Mouse (Mus musculus): ENCODE measurements around the gene Dusp6. TPM values are rescaled to one million over a fixed set of nuclear protein-coding genes. Genes with fewer than 3 reads are reported as not detected.
A peak's percentile ranks its signal among the peaks of the same experiment; 100 is the strongest.

Dusp6 gene
- polyA plus RNA-seq, 1 experiment from 2014 or later = 40.7 TPM

DNA sequence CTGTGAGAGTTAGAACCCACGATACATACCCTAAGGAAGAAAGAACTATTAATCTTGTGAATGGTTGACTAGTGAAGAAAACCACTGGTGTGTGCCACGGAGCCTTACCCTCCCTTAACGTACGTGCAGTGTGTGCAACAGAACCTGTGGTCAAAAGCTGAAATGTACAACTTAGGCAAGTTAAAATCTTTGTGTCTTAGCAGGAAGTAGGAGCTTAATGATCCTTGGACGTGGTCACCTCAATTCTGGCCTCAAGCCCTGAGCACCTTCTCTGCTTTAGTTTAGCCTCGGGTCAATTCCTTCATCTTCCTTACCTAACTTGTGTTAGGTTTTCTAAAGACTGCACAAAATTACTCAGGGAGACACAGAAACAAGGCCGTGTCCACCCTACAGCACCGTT is 3.2 kb upstream of the Dusp6 start:
- DNase-seq (ENCODE audit: low spot score) (no peak), ATAC-seq (replicated peaks; ENCODE audit: low FRiP score, low TSS enrichment, low read depth) (no peak)
- no peak overlapping the region for H3K9ac ChIP-seq (ENCODE audit: low read length)
- no peaks in the 10 kb centered on the region for H3K27me3 ChIP-seq (replicated peaks; ENCODE audit: control insufficient read depth, insufficient read depth, low read length)
- no peak overlapping the region for H3K4me3 ChIP-seq (ENCODE audit: low read depth, low read length)
- 88% methylated on average over 8 of the region's 8 CpGs for WGBS
- peaks cover 3% of the 10 kb centered on the region; the same call in 1 of the 2 replicates for H3K4me1 ChIP-seq (replicated peaks; ENCODE audit: control insufficient read depth, insufficient read depth, low read length)
- no peak overlapping the region for H3K27ac ChIP-seq (ENCODE audit: low read depth)
- no peaks in the 10 kb centered on the region for H3K36me3 ChIP-seq (ENCODE audit: control insufficient read depth, insufficient read depth, low read length)
- H3K9me3 ChIP-seq (ENCODE audit: control insufficient read depth, low read length) = no peaks in the 10 kb centered on the region
- no peak overlapping the region for H3K4me2 ChIP-seq (ENCODE audit: low read length)

DNA sequence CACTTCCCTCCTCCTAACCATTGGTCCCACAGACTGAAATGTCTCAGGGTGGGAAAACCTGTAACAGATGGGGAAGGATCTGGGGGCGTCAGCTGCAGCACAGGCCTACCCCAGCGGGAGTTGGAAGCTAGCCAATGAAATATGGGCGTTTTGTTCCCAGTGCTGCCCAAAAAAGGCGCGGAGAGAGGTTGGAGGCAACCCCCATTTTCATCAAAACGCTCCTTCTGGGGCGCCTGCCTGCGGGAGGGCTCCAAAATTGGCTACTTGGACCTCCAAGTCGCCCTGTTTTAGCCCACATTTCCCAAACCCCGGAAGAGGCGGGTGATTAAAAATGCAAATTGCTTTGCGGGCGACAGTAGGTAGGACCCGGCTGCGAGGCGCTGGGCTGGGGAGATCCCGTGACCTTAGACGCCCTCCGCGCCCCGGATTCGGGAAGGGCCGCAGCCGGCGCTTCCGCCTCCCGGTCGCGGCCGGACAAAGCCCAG is 1.8 kb upstream of the Dusp6 start:
- WGBS = under 1% methylated on average over 30 of the region's 30 CpGs
- Histone ChIP-seq H3K4me3 (ENCODE audit: low read depth, low read length) (peak overlapping the region; percentile 80), H3K9ac (ENCODE audit: low read length) (peak overlapping the region; percentile 94), H3K4me2 (ENCODE audit: low read length) (peak overlapping the region; percentile 97), H3K27me3 (replicated peaks; ENCODE audit: control insufficient read depth, insufficient read depth, low read length) (no peaks in the 10 kb centered on the region), H3K36me3 (ENCODE audit: control insufficient read depth, insufficient read depth, low read length) (0 out of 2 replicates have a peak, but pooled peaks cover 2% of the 10 kb centered on the region), H3K27ac (ENCODE audit: low read depth) (peak overlapping the region; percentile 98), H3K4me1 (replicated peaks; ENCODE audit: control insufficient read depth, insufficient read depth, low read length) (peaks cover 5% of the 10 kb centered on the region), H3K9me3 (ENCODE audit: control insufficient read depth, low read length) (no peaks in the 10 kb centered on the region)
- DNase-seq (ENCODE audit: low spot score) (peak; percentile 85), ATAC-seq (replicated peaks; ENCODE audit: low FRiP score, low TSS enrichment, low read depth) (peak; percentile 13)

DNA sequence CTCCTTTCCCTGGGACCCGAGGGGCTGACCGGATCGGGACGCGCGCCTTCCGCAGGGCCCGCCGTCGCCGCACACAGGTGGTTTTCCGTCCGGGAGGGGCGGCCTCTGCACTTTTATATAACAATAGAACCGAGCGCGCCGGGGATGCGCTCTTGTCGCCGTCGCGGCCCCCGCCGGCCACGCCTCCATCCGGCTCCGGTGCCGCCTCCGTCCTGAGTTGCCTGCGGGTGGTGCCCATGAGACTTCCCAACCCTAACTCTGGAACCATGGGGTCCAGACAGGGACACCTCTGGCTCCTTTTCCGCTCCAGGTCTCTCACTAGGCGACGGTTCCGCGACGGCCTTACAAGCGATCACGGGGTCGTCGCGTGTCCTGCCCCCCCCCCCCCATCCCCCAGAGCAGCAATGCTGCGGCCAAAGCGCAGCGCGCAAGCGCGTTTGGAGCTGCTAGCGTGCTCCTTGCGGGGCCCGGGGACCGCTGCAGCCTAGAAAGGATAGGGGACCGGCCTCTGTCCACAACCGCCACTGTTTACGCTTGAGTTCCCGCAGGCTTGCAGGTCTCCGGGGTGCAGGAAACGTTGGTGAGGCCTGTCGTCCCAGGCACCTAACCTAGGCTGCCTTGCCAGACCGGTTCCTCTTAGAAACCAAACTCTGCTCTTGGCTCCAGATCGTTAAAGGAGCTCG is 1.3 kb upstream of the Dusp6 start:
- ATAC-seq (replicated peaks; ENCODE audit: low FRiP score, low TSS enrichment, low read depth) = peak; percentile 67
- H3K36me3 ChIP-seq (ENCODE audit: control insufficient read depth, insufficient read depth, low read length) = peaks cover 8% of the 10 kb centered on the region; the same call in 1 of the 2 replicates
- peaks cover 6% of the 10 kb centered on the region for H3K4me1 ChIP-seq (replicated peaks; ENCODE audit: control insufficient read depth, insufficient read depth, low read length)
- H3K4me2 ChIP-seq (ENCODE audit: low read length) = peak overlapping the region; percentile 97
- WGBS = under 1% methylated on average over 61 of the region's 62 CpGs
- peak overlapping the region; percentile 98 for H3K27ac ChIP-seq (ENCODE audit: low read depth)
- peak overlapping the region; percentile 80 for H3K4me3 ChIP-seq (ENCODE audit: low read depth, low read length)
- H3K9ac ChIP-seq (ENCODE audit: low read length) = peak overlapping the region; percentile 94
- no peaks in the 10 kb centered on the region for H3K27me3 ChIP-seq (replicated peaks; ENCODE audit: control insufficient read depth, insufficient read depth, low read length)
- H3K9me3 ChIP-seq (ENCODE audit: control insufficient read depth, low read length) = no peaks in the 10 kb centered on the region
- DNase-seq (ENCODE audit: low spot score) = peak; percentile 94

DNA sequence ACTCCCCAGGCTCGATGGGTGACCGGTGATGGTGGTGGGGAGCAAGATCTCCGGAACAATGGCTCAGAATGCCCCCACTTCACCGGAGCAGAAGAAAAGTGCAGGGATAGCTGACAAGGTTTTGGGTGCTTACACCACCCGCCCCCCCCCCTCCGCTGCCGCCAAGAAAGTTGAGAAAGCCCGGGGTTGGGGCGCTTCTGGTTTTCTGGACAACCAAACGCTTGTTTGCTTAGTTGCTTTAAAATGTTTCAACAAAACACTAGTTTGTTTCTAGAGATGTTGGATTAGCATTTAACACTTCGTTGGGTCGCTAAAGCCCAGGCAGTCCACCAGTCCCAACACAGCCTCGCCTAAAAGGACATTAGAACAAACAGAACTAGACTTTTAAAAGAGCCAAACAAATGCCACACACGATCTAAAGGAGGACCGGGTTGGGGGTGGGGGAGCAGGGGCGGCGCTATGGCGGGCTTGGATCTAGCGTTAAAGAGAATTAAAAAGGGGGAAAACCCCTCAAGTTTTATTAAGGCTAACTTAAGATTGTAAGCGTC is 638 bp upstream of the Dusp6 start:
- WGBS = 0% methylated on average over 20 of the region's 20 CpGs
- Histone ChIP-seq H3K4me3 (ENCODE audit: low read depth, low read length) (peak overlapping the region; percentile 80), H3K4me1 (replicated peaks; ENCODE audit: control insufficient read depth, insufficient read depth, low read length) (peaks cover 6% of the 10 kb centered on the region), H3K9ac (ENCODE audit: low read length) (peak overlapping the region; percentile 94), H3K27me3 (replicated peaks; ENCODE audit: control insufficient read depth, insufficient read depth, low read length) (no peaks in the 10 kb centered on the region), H3K27ac (ENCODE audit: low read depth) (peak overlapping the region; percentile 98), H3K9me3 (ENCODE audit: control insufficient read depth, low read length) (no peaks in the 10 kb centered on the region), H3K36me3 (ENCODE audit: control insufficient read depth, insufficient read depth, low read length) (peaks cover 9% of the 10 kb centered on the region; the same call in 1 of the 2 replicates), H3K4me2 (ENCODE audit: low read length) (peak overlapping the region; percentile 97)
- DNase-seq (ENCODE audit: low spot score) = no peak
- ATAC-seq (replicated peaks; ENCODE audit: low FRiP score, low TSS enrichment, low read depth) = 0 out of 2 replicates have a peak, but pooled peaks have one; percentile 6

DNA sequence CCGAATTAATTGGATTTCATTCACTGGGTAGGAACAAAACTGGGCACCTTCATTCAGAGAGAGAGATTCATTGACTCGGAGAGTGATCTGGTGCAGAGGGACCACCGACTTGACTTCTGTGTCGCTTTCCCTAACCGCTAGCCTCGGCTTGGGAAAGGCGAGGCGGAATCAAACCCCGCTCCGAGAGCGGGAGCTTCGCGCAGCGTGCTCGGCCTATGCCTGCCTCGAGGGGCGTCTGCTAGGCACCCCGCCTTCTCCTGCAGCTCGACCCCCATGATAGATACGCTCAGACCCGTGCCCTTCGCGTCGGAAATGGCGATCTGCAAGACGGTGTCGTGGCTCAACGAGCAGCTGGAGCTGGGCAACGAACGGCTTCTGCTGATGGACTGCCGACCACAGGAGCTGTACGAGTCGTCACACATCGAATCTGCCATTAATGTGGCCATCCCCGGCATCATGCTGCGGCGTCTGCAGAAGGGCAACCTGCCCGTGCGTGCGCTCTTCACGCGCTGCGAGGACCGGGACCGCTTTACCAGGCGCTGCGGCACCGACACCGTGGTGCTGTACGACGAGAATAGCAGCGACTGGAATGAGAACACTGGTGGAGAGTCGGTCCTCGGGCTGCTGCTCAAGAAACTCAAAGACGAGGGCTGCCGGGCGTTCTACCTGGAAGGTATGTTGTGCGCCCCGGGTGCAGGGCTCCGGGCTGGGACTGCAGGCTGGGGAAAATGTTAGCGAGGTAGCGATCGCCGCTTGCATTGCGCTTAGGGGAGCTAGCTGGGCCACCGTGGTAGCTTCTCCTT is 589 bp downstream of the Dusp6 start:
- H3K4me2 ChIP-seq (ENCODE audit: low read length) = peak overlapping the region; percentile 97
- H3K27me3 ChIP-seq (replicated peaks; ENCODE audit: control insufficient read depth, insufficient read depth, low read length) = no peaks in the 10 kb centered on the region
- peaks cover 9% of the 10 kb centered on the region; the same call in 1 of the 2 replicates for H3K36me3 ChIP-seq (ENCODE audit: control insufficient read depth, insufficient read depth, low read length)
- WGBS = under 1% methylated on average over 66 of the region's 66 CpGs
- ATAC-seq (replicated peaks; ENCODE audit: low FRiP score, low TSS enrichment, low read depth) (peak; percentile 26; the same call in 1 of the 2 replicates), DNase-seq (ENCODE audit: low spot score) (peak; percentile 83)
- peaks cover 12% of the 10 kb centered on the region for H3K4me1 ChIP-seq (replicated peaks; ENCODE audit: control insufficient read depth, insufficient read depth, low read length)
- peak overlapping the region; percentile 89 for H3K9ac ChIP-seq (ENCODE audit: low read length)
- no peaks in the 10 kb centered on the region for H3K9me3 ChIP-seq (ENCODE audit: control insufficient read depth, low read length)
- H3K27ac ChIP-seq (ENCODE audit: low read depth) = peak overlapping the region; percentile 98
- H3K4me3 ChIP-seq (ENCODE audit: low read depth, low read length) = peak overlapping the region; percentile 80

DNA sequence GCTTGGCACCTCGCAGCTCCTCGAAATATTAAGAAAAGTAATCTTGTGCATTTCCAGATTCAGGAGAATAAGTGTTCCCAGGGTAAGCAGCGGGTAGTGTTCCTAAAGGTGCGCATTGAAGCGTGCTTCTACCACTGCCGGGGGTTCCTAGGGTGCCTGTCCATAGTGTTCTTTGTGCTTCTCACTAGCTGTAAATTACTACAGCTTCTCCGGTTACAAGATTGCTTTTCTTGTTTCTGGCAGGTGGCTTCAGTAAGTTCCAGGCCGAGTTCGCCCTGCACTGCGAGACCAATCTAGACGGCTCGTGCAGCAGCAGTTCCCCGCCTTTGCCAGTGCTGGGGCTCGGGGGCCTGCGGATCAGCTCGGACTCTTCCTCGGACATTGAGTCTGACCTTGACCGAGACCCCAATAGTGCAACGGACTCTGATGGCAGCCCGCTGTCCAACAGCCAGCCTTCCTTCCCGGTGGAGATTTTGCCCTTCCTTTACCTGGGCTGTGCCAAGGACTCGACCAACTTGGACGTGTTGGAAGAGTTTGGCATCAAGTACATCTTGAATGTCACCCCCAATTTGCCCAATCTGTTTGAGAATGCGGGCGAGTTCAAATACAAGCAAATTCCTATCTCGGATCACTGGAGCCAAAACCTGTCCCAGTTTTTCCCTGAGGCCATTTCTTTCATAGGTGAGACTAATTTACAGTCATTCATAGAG is 1.4 kb downstream of the Dusp6 start:
- peak overlapping the region; percentile 98 for H3K27ac ChIP-seq (ENCODE audit: low read depth)
- no peaks in the 10 kb centered on the region for H3K9me3 ChIP-seq (ENCODE audit: control insufficient read depth, low read length)
- 2% methylated on average over 26 of the region's 26 CpGs for WGBS
- ATAC-seq (replicated peaks; ENCODE audit: low FRiP score, low TSS enrichment, low read depth) = no peak
- H3K36me3 ChIP-seq (ENCODE audit: control insufficient read depth, insufficient read depth, low read length) = peaks cover 9% of the 10 kb centered on the region; the same call in 1 of the 2 replicates
- no peak for DNase-seq (ENCODE audit: low spot score)
- H3K4me3 ChIP-seq (ENCODE audit: low read depth, low read length) = peak overlapping the region; percentile 80
- peak overlapping the region; percentile 97 for H3K4me2 ChIP-seq (ENCODE audit: low read length)
- peaks cover 19% of the 10 kb centered on the region for H3K4me1 ChIP-seq (replicated peaks; ENCODE audit: control insufficient read depth, insufficient read depth, low read length)
- no peaks in the 10 kb centered on the region for H3K27me3 ChIP-seq (replicated peaks; ENCODE audit: control insufficient read depth, insufficient read depth, low read length)
- H3K9ac ChIP-seq (ENCODE audit: low read length) = peak overlapping the region; percentile 89

DNA sequence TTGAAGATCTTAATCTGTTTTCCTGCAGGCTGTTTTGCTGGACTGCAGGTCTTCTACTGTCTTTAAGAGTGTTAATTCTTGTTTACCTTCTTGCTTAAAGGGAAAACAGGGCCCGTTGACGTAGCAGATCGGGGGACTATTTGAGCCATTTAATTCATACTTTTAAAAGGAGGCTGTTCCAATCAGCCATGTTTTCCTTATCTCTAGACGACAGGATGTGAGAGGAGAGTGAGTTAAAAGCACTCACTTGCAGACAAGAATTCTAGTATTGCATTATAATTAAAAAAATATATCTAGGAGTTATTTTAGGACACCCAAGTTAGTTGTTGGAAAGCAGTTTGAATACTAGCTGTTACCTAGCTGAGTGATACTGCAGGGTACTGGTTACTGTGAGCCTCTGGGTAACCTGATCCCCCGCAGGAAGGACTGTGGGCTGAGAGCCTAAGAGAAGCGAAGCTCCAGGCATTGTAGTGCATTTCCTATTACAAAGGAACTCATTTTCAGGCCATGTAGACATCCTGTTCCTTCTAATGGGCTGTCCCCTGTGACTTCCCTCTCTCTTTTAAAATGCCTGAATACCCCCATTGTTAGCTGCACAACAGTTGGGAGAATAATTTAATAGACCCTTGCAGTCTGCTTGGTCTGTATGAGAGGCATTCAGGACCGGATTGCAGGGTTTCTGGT is 2.1 kb downstream of the Dusp6 start:
- ATAC-seq (replicated peaks; ENCODE audit: low FRiP score, low TSS enrichment, low read depth) = no peak
- Histone ChIP-seq H3K27me3 (replicated peaks; ENCODE audit: control insufficient read depth, insufficient read depth, low read length) (no peaks in the 10 kb centered on the region), H3K27ac (ENCODE audit: low read depth) (peak overlapping the region; percentile 98), H3K9me3 (ENCODE audit: control insufficient read depth, low read length) (no peaks in the 10 kb centered on the region), H3K9ac (ENCODE audit: low read length) (peak overlapping the region; percentile 89), H3K4me2 (ENCODE audit: low read length) (peak overlapping the region; percentile 97), H3K36me3 (ENCODE audit: control insufficient read depth, insufficient read depth, low read length) (peaks cover 9% of the 10 kb centered on the region; the same call in 1 of the 2 replicates), H3K4me1 (replicated peaks; ENCODE audit: control insufficient read depth, insufficient read depth, low read length) (peaks cover 23% of the 10 kb centered on the region), H3K4me3 (ENCODE audit: low read depth, low read length) (peak overlapping the region; percentile 80)
- no peak for DNase-seq (ENCODE audit: low spot score)
- WGBS = 13% methylated on average over 7 of the region's 7 CpGs
